Mouse (Mus musculus): ENCODE results near the gene Emc7.

- no peak for TF ChIP-seq EP300 (IDR thresholded peaks at IDR 0.05; ENCODE audit: low read depth in 1 of 2, low read length in 2 of 2)
- TF ChIP-seq CTCF (IDR thresholded peaks at IDR 0.05 in 2 of 3, conservative IDR thresholded peaks at IDR 0.05 in 1 of 3; ENCODE audit: control insufficient read depth in 1 of 3, insufficient read depth in 1 of 3, low read depth in 2 of 3, low read length in 3 of 3, poor library complexity in 1 of 3, severe bottlenecking in 1 of 3): no peak
Measured at GRCm38 (mm10) chr2:112469542-112469941, 14.7 kb downstream of the Emc7 start.
